8 mouse cellular contexts compared by ENCODE assay signal in the genomic region with DNA sequence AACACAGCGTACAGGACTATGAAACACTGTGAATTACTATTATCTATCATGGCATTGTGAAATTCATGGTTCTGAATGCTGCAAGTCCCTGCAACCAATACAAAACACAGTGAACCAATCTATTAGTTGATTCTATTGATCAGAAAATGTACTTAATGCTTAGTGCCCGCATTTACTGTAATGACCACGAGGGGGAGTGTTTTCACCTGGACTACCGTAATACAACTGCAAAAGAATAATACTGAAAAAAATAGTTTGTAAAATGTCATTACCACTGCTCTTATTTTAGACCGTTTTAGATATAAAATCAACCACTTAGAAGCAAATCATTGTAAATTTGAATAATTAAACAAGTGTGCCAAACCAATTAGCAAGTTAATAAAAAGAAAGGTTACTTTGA.
A peak's percentile ranks its signal among the peaks of the same experiment; 100 is the strongest.
DNase-seq lines count a peak whose midpoint lies in the region.

No protein-coding gene starts in this region.

- DNase-seq in heart, adult 8-10 months (ENCODE audit: low spot score) = peak; percentile 46
- no peak for DNase-seq in heart, postnatal 25 days (ENCODE audit: low spot score)
- DNase-seq in urinary bladder, postnatal 14 days (ENCODE audit: low spot score) = peak; percentile 27
- no peak for DNase-seq in urinary bladder, adult 2 months (ENCODE audit: low spot score)
- peak; percentile 26 for DNase-seq in cerebellum, adult 9-11 months
- DNase-seq in layer of hippocampus, postnatal 10 days (ENCODE audit: low spot score in 2 of 2) = peak; percentile 43 to 51
- no peak for DNase-seq in frontal cortex, postnatal 14 days (ENCODE audit: low spot score in 2 of 2)
- DNase-seq in frontal cortex, postnatal 25 days (ENCODE audit: low spot score in 2 of 2) = no peak

- intact Hi-C loops in heart, postnatal 25 days (cut with DNase I) = loop anchor here (1.0 to 2.0 kb wide), 2 partner anchors 92 to 135 kb away; partner anchors contain the start of genes Tbc1d4 and Uchl3

Comparison
In these comparisons a context has a peak if more than half of its experiments do, and no peak if none do; other contexts are left out.
1. DNase-seq: peak in heart, adult 8-10 months (single experiment), urinary bladder, postnatal 14 days (single experiment), cerebellum, adult 9-11 months (single experiment) and layer of hippocampus, postnatal 10 days (2 of 2); none in heart, postnatal 25 days (single experiment), urinary bladder, adult 2 months (single experiment), frontal cortex, postnatal 14 days (0 of 2) and frontal cortex, postnatal 25 days (0 of 2).